8 mouse cellular contexts compared by ENCODE assay signal in the genomic region with DNA sequence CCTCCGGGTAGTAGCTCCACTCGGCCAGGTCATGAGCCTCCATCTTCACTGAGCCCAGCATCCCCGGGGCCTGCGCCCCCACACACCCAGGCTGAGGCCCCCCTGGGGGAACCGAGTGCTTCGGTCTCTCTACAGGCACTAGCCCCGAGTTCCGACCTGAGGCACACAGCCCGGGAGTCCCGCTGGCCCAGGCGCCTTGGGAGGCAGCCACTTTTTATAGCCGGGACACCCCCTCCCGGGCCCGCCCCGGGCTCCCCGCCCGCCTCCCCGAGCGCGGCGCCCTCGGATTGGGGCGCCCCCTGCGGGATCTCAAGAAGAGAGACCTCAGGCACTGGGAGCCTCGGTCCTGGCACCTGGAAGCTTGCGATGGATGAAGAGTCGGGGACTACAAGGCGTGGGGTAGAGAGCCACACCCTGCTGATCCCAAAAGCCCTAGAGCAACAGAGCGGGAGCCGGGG. TPM values are rescaled to one million over a fixed set of nuclear protein-coding genes. Genes with fewer than 3 reads are reported as not detected.
DNase-seq lines count a peak whose midpoint lies in the region; ATAC-seq lines count a peak whose summit lies in the region.

A gene (minus strand): TSS at position 182 of the 458 bp plus-strand sequence.

- peak within 1 kb of the TSS; percentile 96 for H3K4me3 ChIP-seq in intestine, embryonic 16.5 days (ENCODE audit: low read length)
- H3K4me3 ChIP-seq in liver, embryonic 16.5 days (ENCODE audit: low read depth, low read length): peak within 1 kb of the TSS; percentile 93
- H3K4me3 ChIP-seq in neural tube, embryonic 14.5 days (ENCODE audit: low read depth, low read length): peak within 1 kb of the TSS; percentile 78

- DNase-seq in heart, adult 11 months: peak; percentile 97
- DNase-seq in heart, adult 8-10 months (ENCODE audit: low spot score): no peak
- DNase-seq in cerebellum, adult 8-10 months: peak; percentile 64
- peak; percentile 50 to 54 for DNase-seq in gastrocnemius, postnatal 36 days
- DNase-seq in adipocyte (ENCODE audit: low spot score): no peak

- peak within 1 kb of the TSS; percentile 51 for H3K27ac ChIP-seq in intestine, embryonic 16.5 days (ENCODE audit: low read length)
- H3K27ac ChIP-seq in liver, embryonic 16.5 days (ENCODE audit: low read length): peak within 1 kb of the TSS; percentile 64
- H3K27ac ChIP-seq in neural tube, embryonic 14.5 days (ENCODE audit: low read depth, low read length): peak within 1 kb of the TSS; percentile 57

- H3K4me1 ChIP-seq in intestine, embryonic 16.5 days (ENCODE audit: control insufficient read depth, insufficient read depth, low read length): peaks cover 23% of the 10 kb centered on the region
- H3K4me1 ChIP-seq in liver, embryonic 16.5 days (ENCODE audit: control insufficient read depth, low read depth, low read length): peaks cover 29% of the 10 kb centered on the region
- peaks cover 11% of the 10 kb centered on the region for H3K4me1 ChIP-seq in neural tube, embryonic 14.5 days (ENCODE audit: control insufficient read depth, insufficient read depth, low read length)

- peak; percentile 64 for ATAC-seq in intestine, embryonic 16.5 days
- peak; percentile 49 for ATAC-seq in liver, embryonic 16.5 days (ENCODE audit: low read depth)
- ATAC-seq in neural tube, embryonic 14.5 days (ENCODE audit: low read depth): peak; percentile 36

- intact Hi-C loops in gastrocnemius, postnatal 36 days (cut with DNase I): loop anchor here (2.0 kb wide), 1 partner anchor 15 kb away; no protein-coding TSS in a partner anchor

- no peaks in the 10 kb centered on the region for H3K9me3 ChIP-seq in intestine, embryonic 16.5 days (ENCODE audit: control insufficient read depth, low read length)
- no peaks in the 10 kb centered on the region for H3K9me3 ChIP-seq in liver, embryonic 16.5 days (replicated peaks; ENCODE audit: control insufficient read depth, low read length)
- H3K9me3 ChIP-seq in neural tube, embryonic 14.5 days (ENCODE audit: control insufficient read depth, low read length): no peaks in the 10 kb centered on the region

- WGBS in intestine, embryonic 16.5 days: 2% methylated on average over 30 of the region's 30 CpGs
- 2% methylated on average over 30 of the region's 30 CpGs for WGBS in liver, embryonic 16.5 days (ENCODE audit: insufficient replicate concordance)
- WGBS in neural tube, embryonic 14.5 days: 3% methylated on average over 30 of the region's 30 CpGs

- peak within 1 kb of the TSS; percentile 95 for H3K9ac ChIP-seq in intestine, embryonic 16.5 days (ENCODE audit: low read depth, low read length)
- peak within 1 kb of the TSS; percentile 93 for H3K9ac ChIP-seq in liver, embryonic 16.5 days (ENCODE audit: low read depth, low read length)
- peak within 1 kb of the TSS; percentile 85 for H3K9ac ChIP-seq in neural tube, embryonic 14.5 days (replicated peaks; ENCODE audit: low read depth, low read length)

- H3K4me2 ChIP-seq in intestine, embryonic 16.5 days (ENCODE audit: low read depth, low read length): peak within 1 kb of the TSS; percentile 93
- peak within 1 kb of the TSS; percentile 82 for H3K4me2 ChIP-seq in liver, embryonic 16.5 days (ENCODE audit: low read depth, low read length)
- H3K4me2 ChIP-seq in neural tube, embryonic 14.5 days (ENCODE audit: low read depth, low read length): peak within 1 kb of the TSS; percentile 11; the same call in 1 of the 2 replicates

- no peaks in the 10 kb centered on the region for H3K36me3 ChIP-seq in intestine, embryonic 16.5 days (ENCODE audit: control insufficient read depth, insufficient read depth, low read length)
- no peaks in the 10 kb centered on the region for H3K36me3 ChIP-seq in liver, embryonic 16.5 days (ENCODE audit: control insufficient read depth, insufficient read depth)
- no peaks in the 10 kb centered on the region for H3K36me3 ChIP-seq in neural tube, embryonic 14.5 days (ENCODE audit: control insufficient read depth, insufficient read depth, low read length)

- peaks cover 8% of the 10 kb centered on the region; the same call in 1 of the 2 replicates for H3K27me3 ChIP-seq in intestine, embryonic 16.5 days (replicated peaks; ENCODE audit: control insufficient read depth, insufficient read depth, low read length)
- peaks cover 38% of the 10 kb centered on the region for H3K27me3 ChIP-seq in liver, embryonic 16.5 days (ENCODE audit: control insufficient read depth, insufficient read depth, low read depth, low read length)
- H3K27me3 ChIP-seq in neural tube, embryonic 14.5 days (ENCODE audit: control insufficient read depth, insufficient read depth, low read length): peaks cover 14% of the 10 kb centered on the region; the same call in 1 of the 2 replicates

RNA-seq across cellular contexts. Expression of the gene that starts here (rescaled TPM):
- total RNA-seq in heart, adult 8-10 months (2022): not detected
- not detected for total RNA-seq in gastrocnemius, postnatal 36 days (2021)
- polyA plus RNA-seq in intestine, embryonic 16.5 days (2015; fragmentation: Nextera tagmentation; extraction: Ambion mirVana): 28.5 and 30.8 TPM in 2 replicates
- 60.8 and 63.7 TPM in 2 replicates for polyA plus RNA-seq in liver, embryonic 16.5 days (2015; fragmentation: Nextera tagmentation; extraction: Ambion mirVana)
- polyA plus RNA-seq in neural tube, embryonic 14.5 days (2014; fragmentation: Nextera tagmentation; extraction: Ambion mirVana): not detected in 2 replicates

Comparison
In these comparisons a context has a peak if more than half of its experiments do, and no peak if none do; other contexts are left out.
1. RNA of the gene that starts here (polyA plus RNA-seq): 60.8 to 63.7 TPM in liver, embryonic 16.5 days and 28.5 to 30.8 TPM in intestine, embryonic 16.5 days; not detected in neural tube, embryonic 14.5 days; every median in the first group is over 10 times any median in the second.
2. DNase-seq: peak in heart, adult 11 months (single experiment) and cerebellum, adult 8-10 months (single experiment); none in heart, adult 8-10 months (single experiment) and adipocyte (single experiment).
3. Peak in DNase-seq in gastrocnemius, postnatal 36 days; RNA of the gene not detected or under 1 TPM.
4. Peak in ATAC-seq, H3K4me3 ChIP-seq, H3K27ac ChIP-seq, H3K9ac ChIP-seq and H3K4me2 ChIP-seq in neural tube, embryonic 14.5 days; RNA of the gene not detected or under 1 TPM.
5. H3K4me2 ChIP-seq: peak in every context shown above with its lines; median percentile 93 in intestine, embryonic 16.5 days; 82 in liver, embryonic 16.5 days; 11 in neural tube, embryonic 14.5 days.
6. Peak in every context shown above with its lines, with median percentiles within 50 percentile points of each other: ATAC-seq, H3K27ac ChIP-seq, H3K4me3 ChIP-seq and H3K9ac ChIP-seq.